Mouse (Mus musculus): Measurements from ENCODE around the gene Myb.

DNA sequence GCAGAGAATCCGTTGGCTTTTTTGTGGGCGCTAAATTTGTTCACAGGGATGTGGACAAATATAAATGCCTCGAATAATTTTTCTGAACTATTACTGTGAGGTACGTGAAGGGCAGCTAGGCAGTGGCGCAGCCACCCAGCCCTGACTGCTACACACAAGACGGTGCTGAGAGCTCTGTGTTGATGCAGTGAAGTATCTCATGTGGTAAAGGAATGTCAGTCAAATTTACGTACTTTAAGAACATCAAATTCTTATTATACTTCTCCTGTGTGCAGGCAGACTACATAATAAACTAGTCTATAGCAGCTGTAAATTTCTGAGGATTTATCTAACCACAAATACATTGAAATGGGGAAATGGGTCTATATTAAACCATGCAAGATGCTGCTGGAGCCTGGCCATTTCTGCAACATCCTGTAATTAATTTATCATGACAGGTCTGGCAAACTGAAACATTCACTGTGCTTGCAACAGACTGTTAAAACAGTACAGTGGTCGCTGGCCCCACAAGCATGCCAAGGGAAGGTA, 77.3 kb downstream of the Myb start:
- TF ChIP-seq CTCF (IDR thresholded peaks at IDR 0.05; ENCODE audit: borderline replicate concordance, insufficient read depth, low read depth, low read length): no peak
- no peak for TF ChIP-seq POLR2A (IDR thresholded peaks at IDR 0.05; ENCODE audit: borderline replicate concordance, insufficient read depth, low read length)
